Mouse (Mus musculus): Measurements from ENCODE around the gene Gm20498.
"Not testable (repeated sequence)": the region's sequence is repeated elsewhere in the genome, so short reads cannot be mapped to it uniquely, and the experiment has no call there.

The Gm20498 gene

DNA sequence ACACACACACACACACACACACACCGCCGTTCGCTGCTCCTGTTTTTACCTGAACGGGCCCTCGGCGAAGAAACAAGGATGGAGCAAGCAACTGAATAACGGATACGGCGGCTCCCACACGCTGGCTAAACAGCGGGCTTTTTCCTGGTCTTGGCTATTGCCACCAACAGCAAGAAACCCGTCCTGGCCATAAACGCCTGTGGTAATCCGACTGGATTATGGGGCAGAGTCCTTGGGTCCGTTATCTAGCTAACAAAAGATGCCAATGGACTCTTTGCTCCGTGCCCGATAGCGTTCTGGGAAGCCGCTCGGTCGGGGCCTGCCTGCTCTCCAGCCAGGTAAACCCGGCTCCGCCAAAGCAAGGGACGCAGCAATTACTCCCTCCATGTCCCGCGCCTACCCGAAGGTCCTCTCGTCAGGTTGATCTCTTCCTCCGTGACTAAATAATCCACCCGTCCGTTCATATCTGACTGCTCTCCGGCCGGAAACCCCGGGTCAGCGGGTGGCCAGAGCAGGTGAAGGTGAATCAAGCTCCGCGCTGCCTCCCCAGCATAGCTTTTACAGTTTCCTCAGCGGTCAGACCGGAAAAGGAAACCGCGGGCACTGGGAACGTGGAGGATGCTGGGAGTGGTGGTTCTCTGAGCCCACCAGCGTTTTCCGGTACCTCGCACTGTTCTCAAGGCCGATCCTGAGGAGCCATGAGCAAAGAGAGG lies at the start of gene Gm20498, which contains the start of gene Synj2bp:
Gene Gm20498, minus strand, starts transcription at position 590 of the 713 bp plus-strand sequence.
Gene Synj2bp, minus strand, starts transcription at position 596 of the 713 bp plus-strand sequence.
- peak; percentile 58 for DNase-seq (ENCODE audit: extremely low spot score, low read depth, low spot score)

DNA sequence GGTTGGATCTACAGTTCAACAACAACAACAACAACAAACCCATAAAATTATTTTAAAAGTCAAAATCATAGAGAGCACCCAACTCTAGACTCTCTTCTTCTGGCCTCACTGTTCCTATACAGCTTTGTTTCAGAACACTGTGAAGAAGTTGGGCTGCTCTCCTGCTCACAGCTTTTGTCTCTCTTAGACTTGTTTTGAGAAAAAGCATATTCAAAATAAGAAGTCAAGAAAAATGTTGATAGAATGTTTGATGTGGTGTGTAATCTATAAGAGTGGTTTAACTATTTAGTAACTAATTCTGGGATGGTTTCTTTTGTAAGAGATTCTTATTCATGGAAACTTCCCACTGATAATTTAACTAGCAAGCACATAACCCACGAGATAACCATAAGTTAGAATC lies 35.7 kb upstream of the Gm20498 start, which contains the start of gene Adam21:
Gene Adam21, minus strand, starts transcription at position 101 of the 400 bp plus-strand sequence.
- no peak for DNase-seq (ENCODE audit: extremely low spot score, low read depth, low spot score)

DNA sequence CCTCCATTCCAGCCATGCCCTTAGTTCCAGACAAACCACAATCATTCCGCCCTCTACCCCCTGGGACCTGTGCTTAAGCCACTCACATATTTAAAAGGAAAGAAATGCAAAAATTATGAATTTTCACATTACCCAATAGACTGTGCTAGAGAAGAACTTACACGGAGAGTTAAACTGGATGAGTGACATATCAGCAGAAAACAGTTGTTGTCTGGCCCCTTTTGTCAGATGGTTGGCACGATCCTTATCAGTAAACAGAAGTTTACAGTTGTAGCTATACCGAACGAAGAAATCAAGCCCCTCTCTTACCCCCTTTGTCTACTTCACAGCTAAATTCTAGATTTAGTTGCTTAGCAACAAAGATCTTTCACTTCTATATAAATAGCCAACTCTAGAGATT lies 35.2 kb upstream of the Gm20498 start:
- DNase-seq (ENCODE audit: extremely low spot score, low read depth, low spot score): no peak

DNA sequence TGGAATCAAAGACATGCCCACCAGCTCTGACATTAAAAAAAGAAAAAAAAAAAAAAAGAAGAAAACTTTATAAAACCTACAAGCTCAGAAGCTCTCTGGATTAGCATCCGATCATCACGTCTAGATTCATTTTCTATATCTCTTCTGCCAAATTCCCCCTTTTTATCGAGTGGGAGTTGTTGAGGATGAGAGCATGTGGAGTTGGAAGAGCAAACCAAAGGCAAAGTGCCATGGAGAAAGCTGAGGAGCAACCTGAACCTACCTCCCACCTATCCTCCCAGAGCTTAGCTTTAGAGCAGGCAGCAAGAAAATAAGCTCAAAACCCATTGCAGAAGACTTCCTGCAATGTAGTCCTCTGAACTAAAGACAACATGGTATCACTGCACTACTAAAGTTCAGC lies 31.5 kb upstream of the Gm20498 start:
- DNase-seq (ENCODE audit: extremely low spot score, low read depth, low spot score): no peak

DNA sequence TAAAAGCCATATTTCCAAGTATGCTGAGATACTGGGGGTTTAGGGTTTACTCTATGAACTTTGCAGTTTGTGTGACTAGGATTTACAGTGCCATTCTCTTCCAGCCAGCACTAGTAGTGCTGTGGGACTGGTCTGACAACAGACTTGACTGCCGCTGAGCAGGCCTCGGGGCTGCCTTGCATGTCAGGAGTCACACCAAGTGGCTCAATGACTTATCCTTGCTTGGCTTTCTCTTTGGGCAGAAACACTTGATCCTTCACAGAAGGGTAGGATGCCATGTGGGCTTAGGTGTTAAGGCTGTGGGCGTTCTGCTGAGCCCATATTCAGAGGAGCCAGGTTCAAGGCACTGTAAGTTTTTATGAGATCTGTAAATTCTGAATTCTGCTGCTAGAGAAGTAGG lies 16.6 kb upstream of the Gm20498 start:
- no peak for DNase-seq (ENCODE audit: extremely low spot score, low read depth, low spot score)

DNA sequence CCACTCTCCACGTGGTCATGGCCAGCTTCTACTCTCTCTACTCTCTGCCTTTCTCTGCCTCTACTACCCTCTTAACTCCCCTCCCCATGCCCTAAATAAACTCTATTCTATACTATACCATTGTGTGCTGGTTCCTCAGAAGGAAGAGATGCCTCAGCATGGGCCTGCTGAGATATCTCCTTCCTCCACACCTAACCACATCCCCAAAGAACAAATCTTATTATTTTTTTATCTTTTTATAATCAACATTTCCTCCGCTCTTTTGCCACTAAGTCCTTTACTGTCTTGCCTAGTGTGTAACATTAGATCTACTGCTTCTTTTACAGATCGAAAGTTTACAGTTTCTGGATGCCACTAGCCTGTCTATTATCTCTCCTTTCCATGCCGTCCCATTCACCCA lies 14.5 kb upstream of the Gm20498 start:
- DNase-seq (ENCODE audit: extremely low spot score, low read depth, low spot score): no peak

DNA sequence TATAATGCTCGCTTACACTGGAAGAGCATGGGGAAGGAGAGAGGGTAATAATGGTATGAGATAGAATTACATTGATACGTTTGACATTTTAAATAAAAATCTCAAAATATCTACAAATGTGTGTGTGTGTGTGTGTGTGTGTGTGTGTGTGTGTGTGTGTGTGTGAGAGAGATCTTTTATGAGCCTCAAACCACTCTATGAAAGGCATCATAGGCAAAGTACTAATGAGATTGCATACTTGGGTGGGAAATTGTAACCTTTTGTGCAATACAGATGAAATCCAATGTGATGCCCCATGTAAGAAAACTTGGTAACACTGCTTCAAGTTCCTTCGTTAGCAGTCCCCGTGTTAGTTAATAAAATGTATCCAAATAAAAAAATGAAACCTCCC lies 319 bp upstream of the Gm20498 start:
- DNase-seq (ENCODE audit: extremely low spot score, low read depth, low spot score): no peak

DNA sequence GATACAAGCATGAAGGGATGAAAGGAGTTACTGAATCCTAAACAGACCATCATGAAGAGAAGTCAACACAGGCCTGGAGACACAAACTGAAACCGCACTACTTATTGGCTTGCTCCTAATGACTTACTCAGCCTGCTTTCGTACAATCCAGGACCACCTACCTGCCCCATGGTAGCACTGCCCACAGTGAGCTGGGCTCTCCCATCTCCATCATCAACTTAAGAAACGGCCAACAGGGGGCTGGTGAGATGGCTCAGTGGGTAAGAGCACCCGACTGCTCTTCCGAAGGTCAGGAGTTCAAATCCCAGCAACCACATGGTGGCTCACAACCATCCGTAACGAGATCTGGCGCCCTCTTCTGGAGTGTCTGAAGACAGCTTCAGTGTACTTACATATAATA lies 2.1 kb downstream of the Gm20498 start:
- DNase-seq (ENCODE audit: extremely low spot score, low read depth, low spot score): not testable (repeated sequence)

DNA sequence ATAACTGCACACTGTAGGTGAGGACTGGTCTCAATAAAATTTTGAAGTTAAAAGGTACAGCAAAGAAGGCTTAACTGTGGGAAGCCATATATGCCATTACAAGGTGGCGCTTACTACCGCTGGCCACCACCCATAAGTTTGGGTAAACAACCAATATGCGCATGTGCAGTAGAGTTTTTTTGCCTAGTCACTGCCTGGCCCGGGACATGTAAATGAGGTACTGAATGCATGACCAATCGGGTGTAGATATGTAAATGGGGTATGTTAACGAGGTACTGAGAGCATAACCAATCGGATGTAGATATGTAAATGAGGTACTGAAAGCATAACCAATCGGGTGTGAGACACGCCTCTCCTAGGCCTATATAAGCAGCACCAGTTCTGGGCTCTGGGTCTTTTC lies 35.8 kb downstream of the Gm20498 start:
- not testable (repeated sequence) for DNase-seq (ENCODE audit: extremely low spot score, low read depth, low spot score)

DNA sequence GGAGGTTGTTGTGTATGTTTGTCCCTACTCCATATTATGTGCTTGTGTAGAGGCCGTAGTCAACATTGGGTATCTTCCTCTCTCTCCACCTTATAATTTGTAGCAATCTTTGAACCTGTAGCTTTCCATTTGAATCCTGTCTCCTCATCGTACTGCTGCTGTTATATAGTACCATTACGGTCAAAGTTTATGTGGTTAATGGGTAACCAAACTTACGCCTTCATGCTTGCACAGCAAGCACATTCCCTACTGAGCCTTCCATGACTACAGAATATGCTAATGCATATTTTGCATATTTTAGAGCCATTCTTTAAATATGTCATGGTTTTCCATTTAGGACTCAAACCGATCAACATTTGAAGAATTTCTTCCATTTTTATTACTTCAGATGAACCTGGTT lies 42.2 kb downstream of the Gm20498 start:
- DNase-seq (ENCODE audit: extremely low spot score, low read depth, low spot score): no peak

DNA sequence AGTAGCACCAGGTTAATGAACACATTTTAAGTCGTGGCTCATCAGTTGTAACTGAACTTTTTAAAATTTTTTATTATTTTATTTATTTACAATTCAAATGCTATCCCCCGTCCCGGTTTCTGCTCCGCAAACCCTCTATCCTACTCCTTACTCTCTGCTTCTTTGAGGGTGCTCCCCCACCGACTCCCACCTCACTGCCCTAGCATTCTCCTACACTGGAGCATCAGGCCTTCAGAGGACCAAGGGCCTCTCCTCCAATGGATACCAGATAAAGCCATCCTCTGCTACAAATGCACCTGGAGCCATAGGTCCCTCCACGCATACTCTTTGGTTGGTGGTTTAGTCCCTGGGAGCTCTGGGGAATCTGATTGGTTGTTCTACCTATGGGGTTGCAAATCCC lies 47.4 kb downstream of the Gm20498 start:
- DNase-seq (ENCODE audit: extremely low spot score, low read depth, low spot score): no peak

DNA sequence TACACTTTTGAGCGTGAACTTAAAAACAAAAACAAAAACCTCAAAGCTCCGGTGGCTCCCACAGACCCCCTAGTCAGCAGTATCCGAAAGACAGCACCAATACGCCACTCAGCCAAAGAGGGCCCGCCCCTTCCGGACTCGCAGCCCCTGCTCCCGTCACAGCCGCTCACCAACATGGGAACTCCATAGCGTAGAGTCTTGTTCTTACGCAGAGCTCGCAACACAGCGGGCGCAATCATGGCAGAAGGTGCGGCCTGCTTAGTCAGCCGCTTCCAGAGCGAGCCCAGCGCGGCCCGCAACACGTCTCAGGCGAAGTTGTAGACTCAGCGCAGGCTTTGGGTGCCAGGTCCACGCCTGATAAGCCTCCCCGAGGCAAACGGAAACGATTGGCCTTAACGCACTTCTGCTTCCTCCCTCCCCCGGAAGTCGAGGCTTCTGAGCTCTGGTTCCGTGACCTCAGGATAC lies 47.9 kb downstream of the Gm20498 start, which contains the start of gene Cox16:
Gene Cox16, minus strand, starts transcription at position 401 of the 465 bp plus-strand sequence.
- peak; percentile 24 for DNase-seq (ENCODE audit: extremely low spot score, low read depth, low spot score)

DNA sequence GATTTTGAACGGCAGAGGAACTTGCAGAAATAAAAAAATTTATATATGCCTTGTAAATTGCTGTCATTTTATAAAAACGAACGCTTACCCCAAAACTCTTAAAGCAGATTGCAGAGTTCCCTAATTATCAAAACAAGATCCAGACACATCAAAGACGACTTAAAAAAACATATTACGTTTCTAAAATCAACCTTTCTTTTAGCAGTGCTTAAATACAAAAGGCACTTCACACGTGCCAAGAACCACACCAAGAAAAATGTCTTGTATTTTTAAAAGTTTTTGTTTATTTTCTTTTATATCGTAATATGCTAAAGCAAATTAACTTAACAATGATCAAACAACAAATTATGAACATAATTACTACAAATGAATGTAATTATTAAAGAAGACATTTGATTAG lies 48.5 kb downstream of the Gm20498 start:
- DNase-seq (ENCODE audit: extremely low spot score, low read depth, low spot score): no peak

DNA sequence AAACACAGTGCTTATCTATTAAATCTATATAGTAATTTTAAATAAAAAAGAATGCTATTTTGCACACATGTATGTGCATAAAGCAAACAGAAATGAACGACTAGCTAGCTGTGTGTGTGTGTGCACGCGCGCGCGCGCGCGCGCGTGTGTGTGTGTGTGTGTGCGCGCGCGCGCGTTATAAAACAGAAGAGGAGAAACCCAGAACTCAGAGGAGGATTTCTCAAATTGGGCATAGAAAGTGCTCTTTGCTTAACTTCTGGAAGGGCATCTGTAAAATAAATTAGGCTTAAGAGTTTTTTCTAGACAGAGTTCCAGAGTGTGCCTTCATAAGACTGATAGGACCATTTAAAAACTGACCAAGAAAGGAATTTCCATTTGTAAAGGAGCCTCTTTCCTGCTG lies 49.0 kb downstream of the Gm20498 start:
- DNase-seq (ENCODE audit: extremely low spot score, low read depth, low spot score): peak; percentile 41

DNA sequence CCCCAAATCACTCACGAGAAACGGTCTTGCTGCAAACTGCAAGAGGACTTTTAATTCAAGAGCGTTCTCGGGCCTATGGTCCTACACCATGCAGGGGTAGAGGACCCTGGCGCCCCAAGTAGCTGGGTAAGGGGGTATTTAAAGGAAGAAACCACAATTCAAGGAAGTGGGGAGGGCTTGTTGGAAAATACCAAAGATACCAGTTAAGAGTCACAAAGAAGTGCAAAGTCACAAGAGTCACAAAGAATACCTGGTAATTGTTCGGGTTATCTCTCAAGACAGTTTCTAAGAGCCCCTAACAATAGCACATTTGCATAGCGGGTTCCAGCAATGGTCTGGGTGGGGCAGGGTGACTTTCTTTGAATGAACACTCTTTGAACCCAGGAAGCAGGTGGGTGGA lies 73.7 kb downstream of the Gm20498 start:
- not testable (repeated sequence) for DNase-seq (ENCODE audit: extremely low spot score, low read depth, low spot score)

DNA sequence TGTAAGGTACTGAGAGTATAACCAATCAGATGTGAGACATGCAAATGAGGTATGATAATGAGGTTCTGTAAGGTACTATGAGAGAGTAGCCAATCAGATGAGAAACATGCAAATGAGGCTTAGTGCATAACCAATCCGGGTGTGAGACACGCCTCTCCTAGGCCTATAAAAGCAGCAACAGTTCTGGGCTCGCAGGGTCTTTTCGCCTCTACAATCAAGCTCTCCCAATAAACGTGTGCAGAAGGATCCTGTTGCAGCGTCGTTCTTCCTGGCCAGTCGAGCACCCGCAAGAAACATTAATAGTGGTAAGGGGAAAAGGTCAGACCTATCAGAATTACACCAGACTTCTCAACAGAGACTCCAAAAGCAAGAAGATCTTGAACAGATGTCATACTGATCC lies 93.7 kb downstream of the Gm20498 start:
- DNase-seq (ENCODE audit: extremely low spot score, low read depth, low spot score): not testable (repeated sequence)

DNA sequence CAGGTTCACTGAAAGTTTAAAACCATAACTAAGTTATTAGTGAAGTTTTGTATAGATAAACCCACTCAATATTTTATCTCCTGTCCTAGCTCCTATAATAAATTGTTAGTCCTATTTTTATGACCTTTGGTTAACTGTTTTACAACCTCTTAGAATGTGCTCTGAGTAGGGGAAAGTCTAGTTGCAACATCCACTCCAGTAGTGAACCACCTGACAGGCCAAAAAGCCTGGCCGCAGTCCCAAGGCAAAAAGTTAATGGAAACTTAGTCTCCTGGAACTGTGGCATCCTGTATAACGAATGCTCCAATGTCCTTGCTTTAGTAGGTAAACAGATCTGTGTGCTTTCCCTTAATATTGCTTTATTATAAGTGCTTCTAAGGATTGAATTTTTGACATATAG lies 97.9 kb downstream of the Gm20498 start:
- not testable (repeated sequence) for DNase-seq (ENCODE audit: extremely low spot score, low read depth, low spot score)

DNA sequence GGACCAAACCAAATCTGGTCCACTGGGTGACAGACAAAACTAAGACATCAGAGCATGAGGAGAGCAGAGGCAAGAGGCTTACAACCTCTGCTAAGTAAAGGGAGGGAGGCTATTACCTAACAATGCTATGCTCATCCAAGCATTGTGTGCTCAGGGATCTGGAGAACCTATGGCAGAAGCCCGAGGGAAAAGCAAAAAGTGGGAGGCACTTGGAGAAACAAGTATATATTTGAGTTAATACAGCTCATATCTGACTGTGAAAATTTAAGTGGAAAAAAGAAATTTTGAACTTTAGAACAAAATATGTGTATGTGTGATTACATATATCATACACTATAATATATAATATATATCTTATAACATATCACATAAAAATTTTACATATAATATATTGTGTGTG lies 110.9 kb downstream of the Gm20498 start, which contains the start of gene Adam4:
Gene Adam4, minus strand, starts transcription at position 101 of the 400 bp plus-strand sequence.
- DNase-seq (ENCODE audit: extremely low spot score, low read depth, low spot score): no peak

DNA sequence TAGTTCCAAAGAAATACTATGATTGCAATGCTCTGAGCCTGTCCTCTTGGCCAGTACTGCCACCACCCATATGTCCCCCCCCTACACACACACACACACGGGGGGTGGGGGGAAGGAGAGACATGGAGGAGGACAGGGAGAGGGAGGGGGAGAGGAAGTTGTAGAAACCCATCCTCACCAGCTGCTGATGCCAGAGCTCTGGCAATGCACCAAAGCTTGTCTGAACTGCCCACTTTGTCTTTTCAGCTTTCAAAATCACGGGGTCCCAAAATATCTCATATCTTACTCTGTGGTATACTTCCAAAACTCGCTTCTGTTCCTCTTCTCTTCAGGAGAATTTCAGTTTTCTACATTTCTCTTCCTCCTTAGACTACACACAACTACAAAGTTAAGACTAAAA lies 119.5 kb downstream of the Gm20498 start:
- no peak for DNase-seq (ENCODE audit: extremely low spot score, low read depth, low spot score)

DNA sequence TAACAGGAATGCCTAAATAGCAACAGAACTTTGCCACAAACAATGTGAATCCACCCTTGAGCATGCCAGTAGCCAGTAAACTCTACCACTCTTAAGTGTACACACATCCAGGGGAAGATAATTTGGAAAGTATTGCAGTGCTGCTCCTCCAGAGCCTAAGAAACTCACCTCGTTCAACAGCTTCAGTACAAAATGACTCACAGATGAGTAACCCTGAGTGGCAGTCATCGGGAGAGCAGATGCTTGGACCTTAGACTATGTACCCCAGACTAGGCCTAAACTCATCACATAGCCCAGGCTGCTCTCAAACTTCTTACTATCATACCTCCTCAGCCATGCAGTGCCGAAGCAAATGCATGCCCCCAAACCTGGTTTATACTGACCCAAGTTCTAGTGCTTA lies 123.7 kb downstream of the Gm20498 start:
- no peak for DNase-seq (ENCODE audit: extremely low spot score, low read depth, low spot score)

DNA sequence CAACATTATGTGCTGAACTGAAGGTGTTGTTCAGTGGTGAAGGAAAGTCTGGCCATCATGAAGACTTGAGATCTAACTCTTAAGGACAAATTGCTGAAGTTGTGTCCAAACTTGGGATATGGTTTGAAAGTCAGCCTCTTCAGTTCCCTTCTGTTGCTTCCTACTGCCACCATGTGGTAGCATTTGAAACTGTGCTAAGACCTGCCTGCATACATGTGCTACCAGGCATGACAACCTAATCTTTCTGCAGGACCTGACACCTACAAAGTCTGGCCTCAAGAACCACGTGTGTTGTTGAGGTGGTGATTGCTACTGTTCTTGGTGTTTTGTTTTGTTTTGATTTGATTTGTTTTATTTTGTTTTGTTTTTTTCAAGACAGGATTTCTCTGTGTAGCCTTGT lies 130.5 kb downstream of the Gm20498 start:
- DNase-seq (ENCODE audit: extremely low spot score, low read depth, low spot score): peak; percentile 33

DNA sequence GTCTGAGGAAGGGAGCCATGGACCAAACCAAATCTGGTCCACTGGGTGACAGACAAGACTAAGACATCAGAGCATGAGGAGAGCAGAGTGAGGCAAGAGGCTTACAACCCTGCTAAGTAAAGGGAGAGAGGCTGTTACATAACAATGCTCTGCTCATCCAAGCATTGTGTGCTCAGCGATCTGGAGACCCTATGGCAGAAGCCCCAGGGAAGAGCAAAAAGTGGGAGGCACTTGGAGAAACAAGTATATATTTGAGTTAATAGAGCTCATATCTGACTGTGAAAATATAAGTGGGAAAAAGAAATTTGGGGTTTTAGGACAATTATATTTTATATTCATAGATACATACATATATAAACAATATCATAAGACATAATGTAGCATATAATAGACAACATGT lies 153.3 kb downstream of the Gm20498 start, which contains the start of gene Gm4787:
Gene Gm4787, minus strand, starts transcription at position 101 of the 400 bp plus-strand sequence.
- DNase-seq (ENCODE audit: extremely low spot score, low read depth, low spot score): not testable (repeated sequence)

DNA sequence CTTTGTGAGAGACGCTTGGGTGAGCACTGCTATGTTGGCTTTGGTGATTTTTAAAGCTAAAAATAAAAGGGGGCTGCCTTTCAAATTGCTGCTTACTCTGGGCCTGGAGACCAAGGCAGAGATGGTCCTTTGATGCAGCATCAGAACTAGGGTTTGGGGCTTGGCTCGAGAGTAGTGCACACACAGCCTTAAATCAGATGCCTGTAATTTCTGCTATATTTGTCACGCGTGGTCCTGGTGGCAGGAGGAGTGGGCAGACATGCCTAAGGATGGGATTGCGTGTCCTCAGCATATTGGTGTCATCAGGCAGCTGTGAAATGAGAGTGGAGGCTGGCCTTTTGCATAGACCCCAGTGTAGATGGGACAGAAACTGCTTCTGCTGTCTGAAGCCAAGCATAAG lies 198.9 kb downstream of the Gm20498 start:
- DNase-seq (ENCODE audit: extremely low spot score, low read depth, low spot score): no peak

Data from hindlimb bud, embryonic 11.5 days (tissue).